Mouse (Mus musculus): ENCODE measurements at regions not wholly inside any gene's neighbourhood (a gene's known extent, or its start where the extent isn't known, plus 50 kb on each side); places are given as distances from the start of the nearest gene placed in this dataset.
"Not testable (repeated sequence)": the region's sequence is repeated elsewhere in the genome, so short reads cannot be mapped to it uniquely, and the experiment has no call there.

GRCm38 (mm10) chr9:15420677-15421076, 63.1 kb upstream of the Cep295 start:
- no peak for ATAC-seq (ENCODE audit: low FRiP score, low read depth)
- H3K4me2 ChIP-seq: no peak overlapping the region
- WGBS: 38% methylated on average over 4 of the region's 4 CpGs
- peaks cover 8% of the 10 kb centered on the region for H3K4me1 ChIP-seq (replicated peaks)
- no peak overlapping the region for H3K9ac ChIP-seq
- H3K4me3 ChIP-seq: no peak overlapping the region
- no peak overlapping the region for H3K27ac ChIP-seq (replicated peaks)
- H3K9me3 ChIP-seq: no peaks in the 10 kb centered on the region
- H3K36me3 ChIP-seq: no peaks in the 10 kb centered on the region
- no peaks in the 10 kb centered on the region for H3K27me3 ChIP-seq

- no peaks in the 10 kb centered on the region for H3K27me3 ChIP-seq
- 24% methylated on average over 10 of the region's 10 CpGs for whole genome bisulfite sequencing
- H3K27ac ChIP-seq (replicated peaks): 0 out of 2 replicates have a peak overlapping the region, but pooled peaks have one; percentile 20
- no peak overlapping the region for H3K4me3 ChIP-seq
- peak; percentile 65 for ATAC-seq (ENCODE audit: low FRiP score, low read depth)
- H3K9ac ChIP-seq: no peak overlapping the region
- no peaks in the 10 kb centered on the region for H3K9me3 ChIP-seq
- H3K4me2 ChIP-seq: 0 out of 2 replicates have a peak overlapping the region, but pooled peaks have one; percentile 4
- H3K4me1 ChIP-seq (replicated peaks): peaks cover 8% of the 10 kb centered on the region
- H3K36me3 ChIP-seq: no peaks in the 10 kb centered on the region
Measured at GRCm38 (mm10) chr9:15421864-15422263, 64.3 kb upstream of the Cep295 start.

DNA sequence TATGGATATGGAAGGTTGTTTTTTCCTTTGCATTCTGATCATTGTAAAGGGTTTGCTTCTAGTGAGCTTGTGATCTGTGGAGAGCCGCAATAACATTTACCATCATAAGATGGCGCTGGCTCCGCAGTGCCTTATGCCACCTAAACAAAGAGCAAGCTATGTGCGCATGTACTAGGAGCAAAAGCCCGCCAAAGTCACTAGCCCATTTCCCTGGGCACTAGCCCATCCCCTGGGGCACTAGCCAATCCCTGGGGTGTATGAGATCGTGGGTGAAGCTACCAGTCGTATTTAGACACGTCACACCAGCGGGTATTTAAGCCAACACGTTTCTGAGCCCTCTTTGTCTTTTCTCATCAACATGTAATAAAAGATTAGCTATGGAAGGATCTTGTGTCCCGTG, 59.0 kb upstream of the Smco4 start:
- not testable (repeated sequence) for H3K27me3 ChIP-seq; H3K4me1 ChIP-seq (replicated peaks); H3K4me3 ChIP-seq; H3K27ac ChIP-seq (replicated peaks); H3K36me3 ChIP-seq; H3K9ac ChIP-seq; H3K4me2 ChIP-seq; H3K9me3 ChIP-seq; ATAC-seq (ENCODE audit: low FRiP score, low read depth)
- WGBS: 64% methylated on average over 11 of the region's 11 CpGs

DNA sequence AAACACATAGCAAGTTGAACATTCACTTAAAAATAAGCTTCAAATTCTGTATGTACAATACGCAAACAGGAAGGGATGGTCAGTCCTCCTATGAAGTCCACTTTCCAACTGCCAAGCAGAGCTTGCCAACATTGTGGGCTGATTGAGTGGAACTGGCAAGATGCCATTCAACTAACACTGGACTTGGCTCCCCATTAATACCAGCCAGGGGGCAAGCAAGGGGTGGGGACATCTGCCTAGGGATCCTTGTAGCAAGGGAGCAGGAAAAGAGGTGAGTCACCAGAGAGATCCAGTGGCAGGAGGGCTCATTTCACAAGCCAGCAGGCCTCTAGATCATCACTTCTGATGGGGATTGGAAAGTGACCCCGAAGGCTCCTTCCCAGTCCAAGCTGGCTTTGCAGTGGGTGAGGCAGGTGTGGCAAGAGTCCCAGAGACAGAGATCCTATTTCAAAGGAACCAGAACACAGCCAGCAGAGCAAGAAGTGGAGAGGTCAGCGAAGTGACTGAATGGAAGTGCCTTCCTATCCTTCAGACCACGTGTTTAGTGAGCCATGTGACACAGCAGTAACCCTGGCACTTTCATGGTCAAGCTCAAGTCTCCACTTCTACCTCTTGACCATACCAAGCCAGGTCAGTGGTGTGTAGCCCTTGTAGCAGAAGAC, 53.8 kb upstream of the Smco4 start:
- no peak overlapping the region for H3K9ac ChIP-seq
- no peaks in the 10 kb centered on the region for H3K4me1 ChIP-seq (replicated peaks)
- H3K27me3 ChIP-seq: no peaks in the 10 kb centered on the region
- H3K4me2 ChIP-seq: no peak overlapping the region
- H3K36me3 ChIP-seq: no peaks in the 10 kb centered on the region
- H3K9me3 ChIP-seq: no peaks in the 10 kb centered on the region
- no peak overlapping the region for H3K27ac ChIP-seq (replicated peaks)
- WGBS: 78% methylated on average over 4 of the region's 4 CpGs
- no peak for ATAC-seq (ENCODE audit: low FRiP score, low read depth)
- H3K4me3 ChIP-seq: no peak overlapping the region

DNA sequence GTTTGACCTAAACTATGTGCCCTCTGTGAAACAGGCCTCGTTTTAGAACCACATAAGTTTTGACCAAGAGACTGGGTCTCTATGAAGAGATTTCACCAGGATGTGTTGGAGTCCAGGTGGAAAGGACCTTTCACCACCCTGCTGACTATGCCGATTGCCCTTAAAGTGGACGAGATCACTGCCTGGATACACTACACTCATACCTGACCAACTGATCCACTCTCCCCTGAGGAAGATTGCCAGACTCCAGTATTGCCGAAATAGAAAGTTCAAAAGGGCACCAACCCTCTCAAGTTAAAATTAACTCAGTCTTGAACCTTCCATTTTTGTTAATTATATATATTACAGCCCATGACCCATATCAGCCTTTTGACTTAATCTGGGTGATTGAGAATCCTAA, 51.1 kb upstream of the Smco4 start:
- ATAC-seq (ENCODE audit: low FRiP score, low read depth): no peak
- 88% methylated on average over 4 of the region's 4 CpGs for WGBS
- no peaks in the 10 kb centered on the region for H3K36me3 ChIP-seq
- H3K9ac ChIP-seq: no peak overlapping the region
- no peaks in the 10 kb centered on the region for H3K4me1 ChIP-seq (replicated peaks)
- no peak overlapping the region for H3K4me2 ChIP-seq
- H3K27me3 ChIP-seq: no peaks in the 10 kb centered on the region
- H3K9me3 ChIP-seq: no peaks in the 10 kb centered on the region
- no peak overlapping the region for H3K27ac ChIP-seq (replicated peaks)
- H3K4me3 ChIP-seq: no peak overlapping the region
